Mouse (Mus musculus) gonadal fat pad, adult 2 months (tissue): Measurements from ENCODE around the gene Ap1b1. TPM values are rescaled to one million over a fixed set of nuclear protein-coding genes. Genes with fewer than 3 reads are reported as not detected.

Experiments used
- DNase-seq: peaks from one replicate; pipeline ENCODE4 v3.0.0-alpha.2; 2012; ENCODE audit warnings: low read depth
- polyA plus RNA-seq: library from polyadenylated mRNA; depleted of rRNA; stranded (reverse); fragments of >200 nt; gene quantifications from 2 replicates; pipeline ENCODE4 v1.2.3, GENCODE M21; 2012; rRNA removed

Gene Ap1b1
- 102 and 104 TPM in 2 replicates for polyA plus RNA-seq

GRCm38 (mm10) chr11:4986695-4987486, at the start of gene Ap1b1:
TSS of gene Ap1b1 (plus strand) at chr11:4986824.
- DNase-seq, result no peak

GRCm38 (mm10) chr11:4946530-4946929, 40.1 kb upstream of the Ap1b1 start:
- no peak for DNase-seq

GRCm38 (mm10) chr11:4946947-4947812, 39.4 kb upstream of the Ap1b1 start:
- no peak for DNase-seq

GRCm38 (mm10) chr11:4947813-4948174, 38.8 kb upstream of the Ap1b1 start, which contains the start of gene Nefh:
TSS of gene Nefh (minus strand) at chr11:4948064.
- DNase-seq, result no peak

- DNase-seq, result no peak
These were observed 37.8 kb upstream of the Ap1b1 start for GRCm38 (mm10) chr11:4948792-4949191.

GRCm38 (mm10) chr11:4949256-4950044, 37.2 kb upstream of the Ap1b1 start:
- no peak for DNase-seq

GRCm38 (mm10) chr11:4953401-4953800, 33.2 kb upstream of the Ap1b1 start:
- no peak for DNase-seq

GRCm38 (mm10) chr11:4953918-4954317, 32.7 kb upstream of the Ap1b1 start:
- no peak for DNase-seq

GRCm38 (mm10) chr11:4963099-4963808, 23.4 kb upstream of the Ap1b1 start:
- DNase-seq, result no peak

GRCm38 (mm10) chr11:4966325-4966724, 20.3 kb upstream of the Ap1b1 start:
- no peak for DNase-seq

- DNase-seq, result no peak
These were observed 19.7 kb upstream of the Ap1b1 start for GRCm38 (mm10) chr11:4966888-4967287.

GRCm38 (mm10) chr11:4967549-4967948, 19.1 kb upstream of the Ap1b1 start:
- DNase-seq, result no peak

GRCm38 (mm10) chr11:4968376-4968775, 18.2 kb upstream of the Ap1b1 start:
- no peak for DNase-seq

- DNase-seq, result no peak
These were observed 13.4 kb upstream of the Ap1b1 start for GRCm38 (mm10) chr11:4972967-4973870.

- DNase-seq, result no peak
These were observed 12.8 kb upstream of the Ap1b1 start for GRCm38 (mm10) chr11:4973871-4974256.

GRCm38 (mm10) chr11:4974376-4975122, 12.1 kb upstream of the Ap1b1 start:
- DNase-seq, result no peak

- no peak for DNase-seq
These were observed 11.0 kb upstream of the Ap1b1 start for GRCm38 (mm10) chr11:4975623-4976022.

GRCm38 (mm10) chr11:4983010-4983409, 3.6 kb upstream of the Ap1b1 start:
- DNase-seq, result no peak

- no peak for DNase-seq
These were observed 3.1 kb upstream of the Ap1b1 start for GRCm38 (mm10) chr11:4983538-4983937.

- no peak for DNase-seq
These were observed 2.4 kb upstream of the Ap1b1 start for GRCm38 (mm10) chr11:4984249-4984648.
